Mouse (Mus musculus) right cerebral cortex, postnatal 14 days (tissue): ENCODE data around the gene Ube2g1.
"Not testable (repeated sequence)": the region's sequence is repeated elsewhere in the genome, so short reads cannot be mapped to it uniquely, and the experiment has no call there.

Experiments used
- DNase-seq: peaks from one replicate; pipeline ENCODE4 v3.0.0; 2022

The Ube2g1 gene

DNA sequence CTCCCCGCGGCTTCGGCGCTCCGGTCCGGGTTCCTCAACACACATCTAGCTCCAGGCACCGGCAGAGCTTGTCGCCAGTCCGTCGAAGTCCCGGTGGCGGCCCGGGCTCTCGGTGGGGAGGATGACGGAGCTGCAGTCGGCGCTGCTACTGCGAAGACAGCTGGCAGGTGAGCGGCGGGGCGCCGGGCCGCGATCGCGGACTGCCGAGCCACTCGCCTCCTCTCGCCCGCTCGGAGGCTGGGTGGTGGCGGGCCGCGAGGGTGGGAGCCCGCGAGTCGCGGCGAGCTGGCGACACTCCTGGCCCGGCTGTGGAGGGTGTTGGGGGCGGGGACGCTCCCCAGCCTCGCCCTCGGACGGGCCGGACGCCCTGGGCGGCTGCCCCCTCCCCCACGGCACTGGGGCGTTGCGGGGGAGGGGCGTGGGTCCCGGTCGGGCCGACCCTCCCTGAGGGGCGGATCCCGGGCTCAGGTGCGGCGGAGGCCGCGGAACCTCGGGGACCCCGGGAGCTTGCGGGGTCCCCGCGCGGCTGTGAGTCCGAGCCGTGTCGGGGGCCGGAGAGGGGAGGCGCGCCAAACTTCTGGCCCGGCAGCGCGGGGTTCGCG is 487 bp downstream of the Ube2g1 start:
- peak; percentile 55 for DNase-seq

DNA sequence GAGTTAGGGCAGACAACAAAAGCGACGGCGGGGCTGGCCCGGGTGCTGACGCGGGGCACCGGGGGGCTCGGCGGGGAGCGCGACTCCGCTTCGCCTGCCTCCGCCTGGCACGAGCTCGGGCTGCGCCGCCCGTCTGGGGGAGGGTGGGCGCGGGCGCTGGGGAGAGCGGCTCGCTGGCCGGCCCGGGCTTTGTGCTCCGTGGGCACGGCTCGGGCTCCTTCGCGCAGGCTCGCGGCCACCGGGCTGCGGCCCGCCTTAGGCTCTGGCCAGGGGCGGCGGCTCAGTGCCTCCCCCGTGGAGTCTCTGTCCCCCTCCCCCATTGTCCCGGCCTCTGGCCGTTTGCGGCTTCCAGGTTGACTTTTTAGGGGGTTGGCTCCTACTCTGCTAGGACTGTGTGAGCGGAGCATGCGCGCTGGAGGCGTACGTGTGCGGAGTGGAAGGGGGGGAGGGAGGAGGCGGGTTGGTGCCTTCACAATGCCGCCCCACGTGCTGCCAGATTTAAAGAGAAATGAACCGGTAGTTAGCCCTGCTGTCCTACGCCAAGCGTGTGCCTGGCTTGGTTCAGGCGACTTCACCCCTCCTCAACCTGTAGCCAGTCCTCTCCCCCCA is 1.1 kb downstream of the Ube2g1 start:
- DNase-seq: peak; percentile 85

DNA sequence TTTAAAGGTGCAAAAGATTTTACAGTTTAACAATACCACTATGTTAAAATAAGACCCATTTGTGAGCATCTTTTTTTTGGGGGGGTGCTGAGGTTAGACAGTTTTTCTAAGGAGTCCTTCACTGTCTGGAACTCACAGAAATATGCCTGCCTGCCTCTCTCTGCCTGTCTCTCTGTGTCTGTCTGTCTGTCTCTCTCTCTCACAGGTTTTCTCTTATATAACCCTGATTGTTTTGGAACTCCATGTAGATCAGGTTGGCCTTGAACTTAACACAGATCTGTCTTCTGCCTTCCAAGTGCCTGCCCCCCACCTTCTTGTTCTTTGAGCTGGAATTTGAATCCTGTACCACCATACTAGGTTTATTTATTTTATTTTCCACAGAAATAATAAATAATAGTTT is 2.2 kb downstream of the Ube2g1 start:
- DNase-seq: no peak

DNA sequence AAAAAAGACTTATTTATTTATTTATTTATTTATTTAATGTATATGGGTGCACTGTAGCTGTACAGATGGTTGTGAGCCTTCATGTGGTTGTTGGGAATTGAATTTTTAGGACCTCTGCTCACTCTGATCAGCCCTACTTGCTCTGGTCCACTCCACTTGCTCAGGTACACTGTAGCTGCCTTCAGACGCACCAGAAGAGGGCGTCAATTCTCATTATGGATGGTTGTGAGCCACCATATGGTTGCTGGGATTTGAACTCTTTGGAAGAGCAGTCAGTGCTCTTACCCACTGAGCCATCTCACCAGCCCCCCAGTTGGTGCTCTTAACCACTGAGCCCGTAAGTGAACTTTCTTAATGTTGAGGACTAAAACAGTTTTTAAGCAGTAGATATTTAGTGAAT is 7.3 kb downstream of the Ube2g1 start:
- DNase-seq: not testable (repeated sequence)

DNA sequence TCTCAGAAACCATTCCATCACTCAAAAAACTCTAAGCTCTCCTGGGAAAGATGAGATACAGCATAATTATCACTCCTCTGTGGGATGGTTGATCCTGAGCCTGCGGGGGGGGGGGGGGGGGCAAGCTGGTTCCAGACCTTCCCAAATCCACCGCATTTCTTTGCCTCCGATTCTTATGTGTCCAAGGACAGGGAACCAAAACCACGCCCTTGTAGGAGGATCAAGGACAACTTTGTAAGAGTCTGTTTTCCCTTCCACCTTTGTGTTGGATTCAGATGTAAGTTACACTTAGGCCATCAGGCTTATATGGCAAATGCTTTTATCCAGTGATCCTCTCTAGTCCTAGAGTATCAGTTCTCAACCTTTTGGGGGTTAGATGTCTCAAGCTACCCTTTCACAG is 8.8 kb downstream of the Ube2g1 start:
- no peak for DNase-seq

DNA sequence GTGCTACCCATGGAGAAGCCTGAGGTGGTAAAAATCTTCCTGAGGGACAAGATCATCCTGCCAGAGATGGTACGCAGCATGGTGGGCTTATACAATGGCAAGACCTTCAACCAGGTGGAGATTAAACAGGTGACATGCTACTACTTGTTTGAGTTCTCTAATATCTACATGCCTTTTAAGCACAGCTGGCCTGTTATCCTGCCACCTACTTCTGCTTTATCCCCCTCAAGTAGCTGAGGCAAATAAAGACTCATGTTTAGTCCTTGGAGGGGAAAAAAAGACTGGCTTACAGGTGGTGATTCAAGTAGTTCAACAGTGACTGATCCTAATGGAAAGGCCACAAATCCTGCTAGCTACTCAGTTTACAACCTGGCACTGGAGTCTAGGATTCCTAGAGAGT is 11.4 kb downstream of the Ube2g1 start:
- DNase-seq: no peak

DNA sequence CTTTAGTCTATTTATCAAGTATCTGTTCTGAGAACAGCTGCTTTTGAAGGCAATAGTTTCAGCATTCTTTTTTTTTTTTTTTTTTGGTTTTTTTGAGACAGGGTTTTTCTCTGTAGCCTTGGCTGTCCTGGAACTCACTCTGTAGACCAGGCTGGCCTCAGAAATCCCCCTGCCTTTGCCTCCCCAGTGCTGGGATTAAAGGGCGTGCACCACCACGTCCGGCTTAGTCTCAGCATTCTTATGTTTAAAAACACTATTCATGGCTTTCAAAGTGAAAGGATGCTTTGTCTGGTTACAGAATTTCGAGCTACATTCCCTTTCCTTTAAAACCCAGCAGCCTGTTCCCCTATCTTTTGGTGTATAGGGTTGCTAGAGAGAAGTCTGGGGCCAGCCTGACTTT is 35.6 kb downstream of the Ube2g1 start:
- DNase-seq: no peak

GRCm38 (mm10) chr11:72645386-72645785 is 38.3 kb downstream of the Ube2g1 start:
- no peak for DNase-seq

GRCm38 (mm10) chr11:72650347-72650746 is 43.3 kb downstream of the Ube2g1 start:
- DNase-seq: no peak

DNA sequence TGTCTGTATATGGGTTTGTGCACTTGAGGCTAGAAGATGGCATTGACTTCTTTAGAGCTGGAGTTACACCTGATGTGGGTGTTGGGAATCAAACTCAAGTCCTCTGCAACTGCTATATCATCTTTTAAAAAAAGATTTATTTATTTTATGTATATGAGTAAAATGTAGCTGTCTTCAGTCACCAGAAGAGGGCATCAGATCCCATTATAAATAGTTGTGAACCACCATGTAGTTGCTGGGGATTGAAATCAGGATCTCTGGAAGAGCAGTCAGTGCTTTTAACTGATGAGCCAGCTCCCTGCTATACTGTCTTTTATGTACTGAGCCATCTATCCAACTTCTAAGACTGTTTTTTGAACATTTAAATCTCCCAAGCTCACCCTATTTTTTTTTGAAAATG is 52.8 kb downstream of the Ube2g1 start:
- no peak for DNase-seq

- DNase-seq: no peak
Measured at GRCm38 (mm10) chr11:72660359-72660758, 53.3 kb downstream of the Ube2g1 start.

DNA sequence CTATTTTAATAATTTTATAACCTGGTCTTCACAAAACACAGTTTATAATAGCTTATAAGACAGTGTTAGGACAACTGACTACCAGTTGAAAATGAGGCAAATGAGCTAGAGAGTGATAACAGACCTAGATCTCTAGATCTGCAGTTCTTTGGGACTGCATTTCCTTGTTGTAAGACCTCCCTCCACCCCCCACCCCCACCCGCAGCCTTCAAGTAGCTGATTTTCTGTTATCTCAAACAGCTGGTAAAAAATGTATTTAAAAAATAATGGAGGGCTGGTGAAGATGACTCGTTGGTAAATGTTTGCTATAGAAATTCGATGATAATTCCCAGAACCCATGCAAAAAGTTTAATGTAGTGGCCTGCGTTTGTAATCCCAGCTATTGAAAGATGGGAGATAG is 57.6 kb downstream of the Ube2g1 start:
- no peak for DNase-seq

DNA sequence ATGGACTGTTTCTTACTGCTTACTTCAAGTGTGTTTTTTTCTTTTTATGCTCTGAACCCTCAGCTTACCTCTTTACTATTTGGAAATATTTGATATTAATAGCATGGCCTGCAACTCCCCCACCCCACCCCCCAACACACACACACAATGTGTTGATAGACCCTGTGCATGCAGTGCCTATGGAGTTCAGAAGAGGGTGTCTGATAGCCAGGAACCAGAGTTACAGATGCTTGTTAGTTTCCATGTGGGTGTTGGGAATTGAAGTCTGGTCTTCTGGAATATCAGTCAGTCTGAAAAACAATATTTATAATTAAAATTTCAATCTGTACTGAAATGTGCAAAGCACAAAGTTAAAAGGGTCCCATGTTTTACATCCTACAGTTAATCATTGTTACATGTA is 63.6 kb downstream of the Ube2g1 start:
- DNase-seq: no peak

DNA sequence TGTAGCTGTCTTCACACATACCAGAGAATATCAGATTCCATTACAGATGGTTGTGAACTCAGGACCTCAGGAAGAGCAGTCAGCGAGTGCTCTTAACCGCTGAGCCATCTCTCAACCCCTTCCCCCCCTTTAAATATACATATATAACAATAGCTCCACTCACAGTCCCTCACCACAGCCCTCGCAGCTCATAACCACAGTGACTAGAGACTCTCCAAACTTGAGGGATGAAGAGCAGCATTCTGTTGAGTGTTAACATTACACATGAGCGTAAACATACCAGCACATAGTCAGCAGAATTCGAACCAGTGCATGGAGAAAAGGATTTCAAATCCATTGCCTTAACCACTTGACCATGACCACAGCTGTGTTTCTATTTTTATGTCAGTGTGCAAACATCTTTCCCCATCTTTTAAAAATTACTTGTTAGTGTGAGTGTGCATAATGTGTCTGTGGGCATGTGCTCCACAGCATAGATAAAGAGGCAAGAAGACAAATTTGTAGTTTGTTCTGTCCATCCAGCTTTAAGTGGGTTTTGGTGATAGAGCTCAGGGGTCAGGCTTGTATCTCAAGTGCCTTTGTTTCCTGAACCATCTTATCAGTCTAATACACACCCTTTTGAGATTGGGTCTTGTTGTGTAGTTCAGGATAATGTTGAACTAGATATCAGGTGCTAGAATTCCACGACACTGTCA is 64.4 kb downstream of the Ube2g1 start:
- no peak for DNase-seq

DNA sequence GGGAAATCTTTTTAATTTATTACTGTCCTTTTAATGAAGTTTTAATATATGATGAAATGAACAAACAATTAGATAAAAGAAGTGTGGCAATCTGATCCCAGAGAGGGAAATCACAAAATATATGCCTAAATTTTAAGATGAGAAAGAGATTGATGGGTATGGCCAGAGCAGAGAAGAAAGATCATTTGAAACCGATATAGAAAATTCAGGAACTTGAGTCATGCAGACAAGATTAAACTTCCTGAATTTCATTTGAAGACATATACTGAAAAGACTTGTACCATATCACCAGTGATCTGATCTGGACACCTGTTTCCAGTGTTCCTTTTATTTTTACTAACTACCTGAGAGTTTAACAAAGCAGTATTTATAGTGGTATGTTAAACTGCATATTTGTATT is 65.4 kb downstream of the Ube2g1 start:
- no peak for DNase-seq

DNA sequence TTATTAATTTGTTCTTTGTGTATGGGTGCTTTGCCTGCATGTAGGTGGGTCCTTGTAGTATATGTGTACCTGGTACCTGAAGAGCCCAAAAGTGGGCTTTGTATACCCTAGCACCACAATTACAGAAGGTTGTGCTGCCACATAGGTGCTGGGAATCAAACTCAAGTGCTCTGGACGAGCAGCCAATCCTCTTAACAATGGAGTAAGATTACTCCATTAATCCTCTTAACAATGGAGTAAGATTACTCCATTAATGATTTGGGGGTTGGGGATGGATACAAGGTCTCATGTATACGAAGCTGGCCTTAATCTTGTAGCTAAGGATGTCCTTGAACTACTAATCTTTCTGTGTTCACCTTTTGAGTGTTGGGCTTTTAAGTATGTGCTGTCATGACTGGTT is 68.2 kb downstream of the Ube2g1 start:
- no peak for DNase-seq

- DNase-seq: no peak
Measured at GRCm38 (mm10) chr11:72680726-72681125, 73.6 kb downstream of the Ube2g1 start.

DNA sequence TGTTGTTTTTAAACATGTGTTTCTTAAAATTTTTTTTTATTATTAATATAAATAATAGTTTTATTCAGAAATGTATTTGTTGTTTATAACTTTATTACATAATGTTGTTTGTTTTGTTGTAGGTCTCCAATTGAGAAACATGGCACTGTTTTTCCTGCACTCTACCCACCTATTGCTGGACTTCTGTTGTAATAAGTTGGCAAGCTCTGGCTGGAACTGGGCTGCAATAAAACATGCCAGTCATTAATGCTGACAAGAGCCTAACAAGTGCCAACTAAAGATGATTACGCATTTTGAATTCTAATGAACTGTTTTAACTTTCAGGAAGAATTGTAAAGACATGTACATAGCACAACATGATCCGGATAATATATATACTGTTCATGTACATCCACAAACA is 76.3 kb downstream of the Ube2g1 start:
- no peak for DNase-seq

GRCm38 (mm10) chr11:72686697-72687096 is 79.6 kb downstream of the Ube2g1 start:
- no peak for DNase-seq

- DNase-seq: no peak
Measured at GRCm38 (mm10) chr11:72688242-72688641, 81.2 kb downstream of the Ube2g1 start.

- no peak for DNase-seq
Measured at GRCm38 (mm10) chr11:72689115-72689514, 82.0 kb downstream of the Ube2g1 start.

- peak; percentile 94 for DNase-seq
Measured at GRCm38 (mm10) chr11:72689551-72690510, 82.7 kb downstream of the Ube2g1 start, which contains the start of gene Ankfy1. Gene Ankfy1, plus strand, starts transcription at chr11:72690006.

DNA sequence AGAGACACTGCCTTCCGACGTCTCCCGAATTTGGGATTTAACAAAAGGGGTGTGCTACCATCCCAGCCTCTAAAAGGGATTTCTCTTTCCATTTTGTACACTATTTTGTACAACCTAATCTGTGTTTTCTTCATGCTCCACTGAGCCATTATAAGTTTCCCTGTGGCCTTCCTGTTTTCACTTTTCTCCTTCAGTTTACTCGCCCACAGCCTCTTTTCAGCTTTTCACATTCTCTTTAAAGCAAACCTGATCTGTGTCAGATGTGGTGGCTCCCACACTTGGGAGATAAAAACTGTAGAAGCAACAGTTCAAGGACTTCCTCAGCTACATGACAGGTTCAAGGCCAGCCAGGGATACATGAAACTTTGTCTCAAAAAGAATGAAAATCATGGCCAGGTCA is 85.3 kb downstream of the Ube2g1 start:
- no peak for DNase-seq
